Mouse (Mus musculus) layer of hippocampus, adult 18-20 months (tissue): Measurements from ENCODE around the gene Olfr913. TPM values are rescaled to one million over a fixed set of nuclear protein-coding genes. Genes with fewer than 3 reads are reported as not detected.

ENCODE experiments used
- DNase-seq, 2 experiments: peaks; one replicate each; pipeline ENCODE4 v3.0.0; 2022; ENCODE audit warnings: low spot score in 2 of 2
- long read RNA-seq: library from polyadenylated mRNA; stranded (forward); transcript quantifications from one replicate; pipeline ENCODE4 v2.0.0, GENCODE M21; 2021
- total RNA-seq, 2 experiments: library from RNA; stranded (reverse); gene quantifications; 2 replicates each; pipeline ENCODE4 v1.2.3; 2021

The Olfr913 gene
- not detected for total RNA-seq
- long read RNA-seq = 0 reads

DNA sequence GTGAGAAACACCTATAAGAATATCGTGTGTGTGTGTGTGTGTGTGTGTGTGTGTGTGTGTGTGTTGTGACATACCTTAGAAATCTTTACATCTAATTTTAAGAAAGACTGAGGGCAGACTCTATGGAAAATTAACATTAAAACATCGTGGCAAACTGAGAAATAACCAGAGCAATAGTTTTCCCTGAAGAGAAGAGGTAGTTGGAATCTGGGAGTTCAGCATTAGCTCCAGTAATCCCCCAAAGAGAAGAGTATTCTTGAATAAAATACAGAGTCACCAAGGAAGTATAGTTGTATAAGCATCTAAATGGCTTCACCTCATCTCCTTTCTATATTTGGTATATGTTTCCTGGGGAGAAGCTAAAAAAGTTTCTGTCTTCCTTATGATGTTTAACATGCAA, at the start of gene Olfr913:
TSS of gene Olfr913 (plus strand) at position 301 of the 400 bp plus-strand sequence.
- no peak for DNase-seq

DNA sequence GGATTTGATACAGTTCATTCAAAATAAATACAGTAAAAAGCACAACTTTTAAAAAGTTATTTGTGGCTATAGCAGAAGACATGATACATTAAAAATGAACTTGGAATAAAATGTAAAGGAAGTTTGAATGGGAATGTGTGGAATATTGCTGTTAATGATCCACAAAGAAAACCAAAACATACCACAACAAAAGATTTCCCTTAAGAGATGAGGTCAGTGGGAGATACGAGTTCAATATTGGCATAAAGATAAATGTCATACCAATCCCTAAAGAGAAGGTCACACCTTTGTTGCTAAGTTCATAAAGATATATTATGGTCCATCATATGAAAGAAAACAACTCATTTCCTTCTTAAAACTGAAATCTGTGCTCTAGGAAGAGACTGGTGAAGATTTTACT, 12.7 kb upstream of the Olfr913 start, which contains the start of gene Olfr912:
TSS of gene Olfr912 (plus strand) at position 301 of the 400 bp plus-strand sequence.
- no peak for DNase-seq

DNA sequence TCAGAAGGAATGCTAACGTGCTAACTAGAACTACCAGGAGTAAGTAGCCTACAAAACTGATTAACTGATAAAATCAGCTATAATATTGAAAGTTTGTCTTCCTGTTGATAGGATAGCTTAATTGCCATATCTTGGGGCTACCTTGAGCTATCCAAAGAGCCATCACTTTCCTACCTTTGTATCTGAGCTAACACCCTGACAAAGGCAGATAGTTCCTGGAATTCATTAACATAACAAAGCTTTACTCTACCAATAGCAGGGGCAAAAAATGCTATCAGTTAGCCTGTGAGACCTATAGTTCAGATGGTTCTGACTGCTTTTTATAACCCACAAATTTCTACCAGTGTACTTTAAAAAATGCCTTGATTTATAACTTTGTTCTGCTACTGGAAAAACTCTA, 1.5 kb upstream of the Olfr913 start:
- DNase-seq = no peak

DNA sequence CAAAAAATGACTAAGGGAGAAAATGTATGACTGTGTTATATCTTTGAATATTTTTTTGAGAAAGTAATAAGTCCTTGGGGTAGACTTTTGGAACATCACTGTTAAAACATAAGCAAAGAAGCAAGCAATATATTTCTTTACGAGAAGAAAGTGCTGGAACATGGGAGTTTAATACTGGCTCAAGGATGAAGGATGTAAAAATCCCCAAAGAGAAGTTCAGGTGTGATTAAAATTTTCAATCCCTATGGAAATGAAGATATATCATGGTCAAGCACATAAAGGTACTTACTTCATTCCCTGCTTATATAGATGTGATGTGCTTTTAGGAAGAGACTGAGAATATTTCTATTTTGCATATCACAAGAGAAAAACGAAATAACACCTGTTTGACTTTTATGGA, 12.2 kb downstream of the Olfr913 start, which contains the start of gene Olfr914:
TSS of gene Olfr914 (plus strand) at position 301 of the 400 bp plus-strand sequence.
- no peak for DNase-seq

DNA sequence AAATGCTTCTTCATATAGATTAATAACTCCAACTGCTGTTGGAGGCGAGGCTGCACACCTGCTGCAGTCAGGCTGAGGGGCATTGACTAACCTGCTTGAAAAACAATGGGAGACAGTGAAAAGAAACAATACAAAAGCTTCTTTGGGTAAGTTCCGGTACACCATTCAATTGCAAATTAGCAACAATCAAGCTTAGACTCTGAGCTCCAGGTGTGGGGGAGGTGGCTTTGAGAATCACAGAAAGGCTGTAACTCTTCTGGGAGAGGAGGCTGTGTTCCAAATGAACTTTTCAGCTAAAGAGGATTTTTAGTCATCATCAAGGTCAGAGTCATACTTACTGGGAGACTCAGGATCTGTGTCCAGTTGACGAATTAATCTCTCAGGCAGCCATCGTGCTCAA, 39.8 kb downstream of the Olfr913 start:
- DNase-seq = no peak

Other genes starting within 250 kb of the Olfr913 start
- gene Olfr898, start 244.3 kb upstream of the Olfr913 start, total RNA-seq = not detected
- not detected for gene Olfr250, start 225.9 kb upstream of the Olfr913 start, total RNA-seq
- not detected for gene Olfr251, start 215.7 kb upstream of the Olfr913 start, total RNA-seq
- not detected for gene Olfr147, start 191.1 kb upstream of the Olfr913 start, total RNA-seq
- gene Olfr901, start 163.3 kb upstream of the Olfr913 start, total RNA-seq = not detected
- not detected for gene Olfr902, start 145.1 kb upstream of the Olfr913 start, total RNA-seq
- not detected for gene Olfr904, start 129.6 kb upstream of the Olfr913 start, total RNA-seq
- not detected for gene Olfr905, start 121.7 kb upstream of the Olfr913 start, total RNA-seq
- not detected for gene Olfr906, start 105.7 kb upstream of the Olfr913 start, total RNA-seq
- not detected for gene Olfr907, start 97.0 kb upstream of the Olfr913 start, total RNA-seq
- gene Olfr911-ps1, start 71.2 kb upstream of the Olfr913 start, total RNA-seq = not detected
- gene Olfr910, start 54.9 kb upstream of the Olfr913 start, total RNA-seq = not detected
- not detected for gene Olfr912, start 12.6 kb upstream of the Olfr913 start, total RNA-seq
- not detected for gene Olfr914, start 12.3 kb downstream of the Olfr913 start, total RNA-seq
- not detected for gene Olfr916, start 67.1 kb downstream of the Olfr913 start, total RNA-seq
- gene Olfr917, start 73.1 kb downstream of the Olfr913 start, total RNA-seq = not detected
- not detected for gene Olfr918, start 81.8 kb downstream of the Olfr913 start, total RNA-seq
- not detected for gene Olfr919, start 110.9 kb downstream of the Olfr913 start, total RNA-seq
- 10 to 100 TPM; 13.4 to 14.6 TPM for gene Vwa5a, start 125.5 kb downstream of the Olfr913 start, total RNA-seq
- gene Olfr920, start 159.5 kb downstream of the Olfr913 start, total RNA-seq = under 1 TPM; 0.12 to 0.15 TPM
- gene Olfr921, start 180.3 kb downstream of the Olfr913 start, total RNA-seq = not detected
- not detected for gene Olfr922, start 221.9 kb downstream of the Olfr913 start, total RNA-seq
- gene Olfr923, start 233.8 kb downstream of the Olfr913 start, total RNA-seq = not detected